Mouse (Mus musculus): ENCODE measurements around the gene D3Ertd751e.
A peak's percentile ranks its signal among the peaks of the same experiment; 100 is the strongest.

Gene D3Ertd751e

DNA sequence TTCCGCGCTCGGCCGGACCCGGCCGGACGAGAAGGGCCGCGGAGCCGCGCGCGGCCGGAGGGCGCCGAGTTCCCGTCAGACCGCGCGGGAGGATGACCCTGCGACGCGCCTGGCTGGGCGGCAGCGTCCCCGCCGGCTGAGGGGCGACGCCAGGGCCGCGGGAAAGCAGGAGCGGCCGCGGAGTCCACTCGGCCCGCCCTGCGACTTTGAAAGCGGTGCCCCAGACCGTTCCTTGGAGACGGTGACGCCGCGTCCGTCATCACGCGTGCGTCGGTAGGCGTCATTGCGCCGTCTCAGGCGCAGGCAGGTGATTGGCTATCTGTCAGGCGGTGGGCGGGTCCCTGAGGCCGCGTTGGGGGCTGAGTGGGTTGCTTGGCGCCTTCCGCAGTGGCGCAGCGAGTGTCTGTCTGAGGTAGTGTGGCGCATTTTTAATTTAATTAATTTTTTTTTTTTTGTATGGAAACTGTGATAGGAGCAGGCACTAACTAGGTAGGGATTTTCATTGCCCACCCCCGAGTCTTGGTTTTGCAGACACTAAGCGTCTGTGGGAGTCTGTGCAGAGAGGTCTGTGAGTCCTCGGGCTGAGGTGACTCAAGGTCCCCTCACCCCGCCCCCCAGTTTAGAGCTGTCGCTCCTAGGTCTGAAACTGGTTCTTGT lies at the start of gene D3Ertd751e, which contains the start of gene Sclt1:
Gene D3Ertd751e (plus strand): TSS at position 334 of the 657 bp plus-strand sequence.
Gene Sclt1 (minus strand): TSS at position 237 of the 657 bp plus-strand sequence.
- DNase-seq (ENCODE audit: low read depth, low spot score): peak; percentile 96

DNA sequence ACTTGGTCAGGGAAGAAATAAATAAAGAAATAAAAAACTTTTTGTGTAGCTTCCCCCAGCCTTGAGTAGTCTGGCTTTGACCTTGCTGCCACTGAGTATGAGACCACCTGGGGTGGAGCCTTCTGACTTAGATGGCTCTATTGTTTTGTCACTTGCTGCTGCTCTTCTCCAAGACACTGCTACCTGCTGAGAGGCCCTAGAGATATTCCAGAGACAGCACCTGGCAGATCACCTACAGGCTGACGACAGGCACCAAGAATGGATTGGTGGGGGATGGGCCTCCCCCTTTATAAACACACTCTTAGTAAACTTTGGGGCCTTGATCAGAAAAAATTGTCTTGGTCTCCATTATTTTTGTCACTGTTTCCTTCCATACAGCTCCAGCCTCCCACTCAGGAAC lies 46.7 kb upstream of the D3Ertd751e start:
- peak; percentile 88 for DNase-seq (ENCODE audit: low read depth, low spot score)

DNA sequence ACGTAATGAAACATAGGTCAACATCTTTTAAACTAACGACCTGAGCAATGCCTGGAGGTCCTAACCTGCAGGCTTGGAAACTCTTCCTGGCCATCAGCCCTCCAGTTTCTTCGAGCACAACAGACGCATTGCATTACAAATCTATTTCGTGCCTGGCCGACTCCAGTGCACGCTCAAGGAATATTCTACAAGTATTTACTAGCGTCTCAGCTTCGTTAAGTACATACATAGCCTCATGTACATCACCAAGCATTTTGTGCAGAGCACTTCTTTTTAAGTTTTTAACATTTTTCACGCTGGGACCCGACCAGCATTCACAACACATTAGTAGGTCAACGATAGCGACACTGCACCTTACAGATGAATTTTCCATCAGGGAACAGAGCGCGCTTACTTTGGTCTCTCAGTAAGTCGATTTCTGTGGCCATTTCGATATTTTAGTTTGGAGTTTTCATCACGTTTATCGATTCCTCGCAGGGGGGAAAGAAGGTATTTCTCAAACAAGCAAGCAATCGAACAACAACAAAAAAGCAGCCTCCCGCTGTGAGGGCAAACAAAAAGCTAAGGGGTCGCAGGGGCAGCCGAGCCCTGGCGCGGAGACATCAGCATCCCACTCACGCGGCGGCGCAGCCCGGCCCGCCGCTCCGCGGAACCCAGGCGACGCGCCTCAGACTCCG lies 672 bp upstream of the D3Ertd751e start:
- peak; percentile 55 for DNase-seq (ENCODE audit: low read depth, low spot score)

DNA sequence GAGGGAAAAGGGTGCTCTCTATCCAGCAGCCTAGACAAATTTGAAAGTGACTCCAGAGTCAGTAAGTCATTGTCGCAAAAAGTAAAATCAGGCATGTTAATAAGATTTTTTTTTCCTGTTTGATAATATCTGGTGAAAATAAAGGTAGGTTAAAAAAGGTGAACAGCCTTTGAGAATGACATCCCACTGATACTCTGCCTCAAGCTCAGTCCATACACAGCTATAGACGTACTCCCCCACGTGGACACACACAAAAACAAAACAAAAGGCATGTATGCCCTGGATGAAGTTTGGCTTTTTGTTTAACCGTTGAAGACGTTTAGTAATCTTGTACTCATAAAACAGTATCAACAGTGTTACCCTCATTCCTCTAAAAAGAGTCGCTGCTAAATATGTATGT lies 1.0 kb downstream of the D3Ertd751e start:
- peak; percentile 38 for DNase-seq (ENCODE audit: low read depth, low spot score)

DNA sequence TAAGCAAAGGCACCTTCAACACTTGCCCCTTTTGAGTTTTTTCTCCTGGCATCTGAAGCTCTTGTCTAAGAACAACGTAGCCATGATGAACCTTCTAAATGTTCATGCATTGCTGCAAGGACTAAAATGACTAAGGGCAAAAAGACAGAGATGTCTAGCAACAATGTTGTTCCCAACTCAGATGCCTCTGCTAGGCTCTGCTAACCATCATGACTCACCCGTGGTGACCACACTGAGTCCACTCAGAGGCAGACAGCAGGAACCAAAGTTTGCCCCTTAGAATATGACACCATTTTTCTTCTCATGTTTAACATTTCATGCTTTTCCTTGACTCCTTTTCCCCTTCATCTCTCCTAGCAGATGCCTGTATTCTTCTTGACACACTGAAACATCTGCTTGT lies 12.1 kb downstream of the D3Ertd751e start:
- DNase-seq (ENCODE audit: low read depth, low spot score): no peak

DNA sequence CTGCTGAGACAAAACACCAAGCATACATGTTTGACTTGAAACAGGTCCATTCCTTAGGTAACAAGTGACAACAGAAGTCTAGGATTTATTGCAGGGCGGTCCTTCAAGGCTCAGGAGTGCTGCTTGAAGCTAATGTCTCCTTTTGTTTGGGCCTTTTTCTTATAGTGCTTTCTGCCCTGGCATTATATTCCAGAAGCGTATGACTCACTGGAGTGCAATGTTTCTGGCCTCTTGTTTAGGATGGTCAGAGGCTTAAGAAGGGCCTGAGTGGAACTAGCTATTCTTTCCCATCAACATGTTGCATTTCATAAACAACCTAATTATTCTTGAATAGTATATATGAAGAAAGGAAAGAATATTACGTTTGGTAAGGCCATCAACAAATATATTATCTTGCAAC lies 19.7 kb downstream of the D3Ertd751e start:
- no peak for DNase-seq (ENCODE audit: low read depth, low spot score)

DNA sequence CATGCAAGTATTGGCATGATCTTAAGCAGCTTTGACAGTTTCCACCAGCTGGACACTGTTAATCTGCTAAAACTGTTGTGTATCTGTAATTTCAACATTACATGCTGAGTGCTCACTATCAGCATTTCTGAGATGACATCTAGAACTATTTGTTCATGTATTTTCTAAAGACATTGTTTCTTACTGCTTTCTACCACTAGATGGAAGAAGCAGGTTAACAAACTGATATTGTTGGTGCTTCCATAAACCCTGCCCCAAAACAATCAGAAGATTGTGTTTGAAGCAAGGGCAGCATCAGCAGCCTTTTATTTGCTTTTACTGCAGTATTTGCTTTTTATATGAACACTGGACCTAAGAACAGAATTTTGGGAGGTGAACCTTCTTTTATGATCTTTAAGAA lies 70.0 kb downstream of the D3Ertd751e start:
- DNase-seq (ENCODE audit: low read depth, low spot score): no peak

Data from R1 (cell line).